Comparison of ENCODE assay signal across 22 mouse cellular contexts in genomic region chr10:60491538-60491937, GRCm38 (mm10).
DNase-seq lines count a peak whose midpoint lies in the region; ATAC-seq lines count a peak whose summit lies in the region.
"Had no signal": no experiment of that assay in that cellular context is flagged by ENCODE, and none has a peak within 500 bp of the region (broad histone marks: within the 10 kb centered on the region; RNA-seq: fewer than 3 reads in every experiment).

No protein-coding gene starts in this region.

- peak; percentile 40 to 55 for DNase-seq in cerebellum, postnatal 10 days
- no peak for DNase-seq in cerebellum, adult 11-12 months
- DNase-seq in hindbrain, embryonic 14.5 days (ENCODE audit: low spot score): peak; percentile 30
- no peak for DNase-seq in hindbrain, embryonic 11.5 days (ENCODE audit: low spot score)
- DNase-seq in R1 (ENCODE audit: low read depth, low spot score): peak; percentile 18
- no peak for DNase-seq in spleen, adult 18-20 months
- DNase-seq in testis, postnatal 10 days (ENCODE audit: low spot score): no peak
- DNase-seq: adrenal gland, postnatal 14 days; gastrocnemius, postnatal 10 days; heart, adult 11 months; kidney, postnatal 36 days; lung, adult 18-20 months; right cerebral cortex, postnatal 14 days; thymus, adult 2 months had no signal

- no peaks in the 10 kb centered on the region for H3K36me3 ChIP-seq in hindbrain, embryonic 14.5 days (replicated peaks; ENCODE audit: control insufficient read depth, insufficient read depth)
- H3K36me3 ChIP-seq in hindbrain, embryonic 11.5 days (ENCODE audit: control insufficient read depth, insufficient read depth, low read length): no peaks in the 10 kb centered on the region
- H3K36me3 ChIP-seq in forebrain, embryonic 16.5 days (ENCODE audit: control insufficient read depth, insufficient read depth): no peaks in the 10 kb centered on the region
- H3K36me3 ChIP-seq: heart, embryonic 13.5 days; intestine, embryonic 15.5 days; stomach, embryonic 15.5 days had no signal

- H3K9ac ChIP-seq in hindbrain, embryonic 14.5 days: no peak overlapping the region
- H3K9ac ChIP-seq in hindbrain, embryonic 11.5 days (ENCODE audit: low read depth, low read length): no peak overlapping the region
- H3K9ac ChIP-seq in forebrain, embryonic 16.5 days (replicated peaks; ENCODE audit: low read depth, low read length): no peak overlapping the region
- H3K9ac ChIP-seq: heart, embryonic 13.5 days; intestine, embryonic 15.5 days; stomach, embryonic 15.5 days had no signal

- 0 out of 2 replicates have a peak, but pooled peaks cover 6% of the 10 kb centered on the region for H3K4me1 ChIP-seq in hindbrain, embryonic 14.5 days (replicated peaks; ENCODE audit: control insufficient read depth, insufficient read depth, low read length)
- 0 out of 2 replicates have a peak, but pooled peaks cover 2% of the 10 kb centered on the region for H3K4me1 ChIP-seq in hindbrain, embryonic 11.5 days (replicated peaks; ENCODE audit: control insufficient read depth, insufficient read depth, low read length)
- H3K4me1 ChIP-seq in forebrain, embryonic 16.5 days (replicated peaks; ENCODE audit: control insufficient read depth, insufficient read depth, low read length): no peaks in the 10 kb centered on the region
- H3K4me1 ChIP-seq: heart, embryonic 13.5 days; intestine, embryonic 15.5 days; stomach, embryonic 15.5 days had no signal

- 44% methylated on average over 2 of the region's 2 CpGs for WGBS in hindbrain, embryonic 14.5 days
- 42% methylated on average over 2 of the region's 2 CpGs for WGBS in hindbrain, embryonic 11.5 days
- 42% methylated on average over 2 of the region's 2 CpGs for WGBS in forebrain, embryonic 16.5 days

- H3K4me3 ChIP-seq in hindbrain, embryonic 14.5 days (replicated peaks; ENCODE audit: low read length): no peak overlapping the region
- no peak overlapping the region for H3K4me3 ChIP-seq in hindbrain, embryonic 11.5 days (ENCODE audit: low read depth, low read length)
- H3K4me3 ChIP-seq in forebrain, embryonic 16.5 days (replicated peaks; ENCODE audit: low read length): no peak overlapping the region
- H3K4me3 ChIP-seq: erythroblast, embryonic 14.5 days; heart, embryonic 13.5 days; intestine, embryonic 15.5 days; myocyte; stomach, embryonic 15.5 days had no signal

- no peak overlapping the region for H3K27ac ChIP-seq in hindbrain, embryonic 14.5 days
- H3K27ac ChIP-seq in hindbrain, embryonic 11.5 days (ENCODE audit: low read depth, low read length): no peak overlapping the region
- H3K27ac ChIP-seq in forebrain, embryonic 16.5 days (ENCODE audit: low read length): no peak overlapping the region
- H3K27ac ChIP-seq: heart, embryonic 13.5 days; intestine, embryonic 15.5 days; stomach, embryonic 15.5 days had no signal

- no peaks in the 10 kb centered on the region for H3K9me3 ChIP-seq in hindbrain, embryonic 14.5 days (ENCODE audit: control insufficient read depth, low read length)
- H3K9me3 ChIP-seq in hindbrain, embryonic 11.5 days (ENCODE audit: control insufficient read depth, low read length): no peaks in the 10 kb centered on the region
- no peaks in the 10 kb centered on the region for H3K9me3 ChIP-seq in forebrain, embryonic 16.5 days (ENCODE audit: control insufficient read depth, low read length)
- H3K9me3 ChIP-seq: intestine, embryonic 15.5 days; stomach, embryonic 15.5 days had no signal

- H3K27me3 ChIP-seq in hindbrain, embryonic 14.5 days (ENCODE audit: control insufficient read depth, insufficient read depth, low read length): no peaks in the 10 kb centered on the region
- H3K27me3 ChIP-seq in hindbrain, embryonic 11.5 days (ENCODE audit: control insufficient read depth, insufficient read depth, low read length): no peaks in the 10 kb centered on the region; the same call in 1 of the 2 replicates
- H3K27me3 ChIP-seq in forebrain, embryonic 16.5 days (replicated peaks; ENCODE audit: control insufficient read depth, insufficient read depth, low read length): no peaks in the 10 kb centered on the region
- H3K27me3 ChIP-seq: intestine, embryonic 15.5 days; stomach, embryonic 15.5 days had no signal

- ATAC-seq in hindbrain, embryonic 14.5 days (ENCODE audit: low FRiP score): 0 out of 2 replicates have a peak, but pooled peaks have one; percentile 22
- ATAC-seq in hindbrain, embryonic 11.5 days (ENCODE audit: low FRiP score): no peak
- ATAC-seq in forebrain, embryonic 16.5 days: peak; percentile 38; the same call in 1 of the 2 replicates
- ATAC-seq: intestine, embryonic 15.5 days; Patski had no signal

- no peak overlapping the region for H3K4me2 ChIP-seq in hindbrain, embryonic 14.5 days (replicated peaks)
- H3K4me2 ChIP-seq in hindbrain, embryonic 11.5 days (replicated peaks; ENCODE audit: low read depth, low read length): no peak overlapping the region
- no peak overlapping the region for H3K4me2 ChIP-seq in forebrain, embryonic 16.5 days (ENCODE audit: low read length)
- H3K4me2 ChIP-seq: heart, embryonic 13.5 days; intestine, embryonic 15.5 days; liver, embryonic 11.5 days; stomach, embryonic 15.5 days had no signal

Comparison
In these comparisons a context has a peak if more than half of its experiments do, and no peak if none do; other contexts are left out.
1. DNase-seq: peak in cerebellum, postnatal 10 days (2 of 2), hindbrain, embryonic 14.5 days (single experiment) and R1 (single experiment); none in cerebellum, adult 11-12 months (single experiment), hindbrain, embryonic 11.5 days (single experiment), spleen, adult 18-20 months (0 of 2) and testis, postnatal 10 days (single experiment).